In the genomic region with DNA sequence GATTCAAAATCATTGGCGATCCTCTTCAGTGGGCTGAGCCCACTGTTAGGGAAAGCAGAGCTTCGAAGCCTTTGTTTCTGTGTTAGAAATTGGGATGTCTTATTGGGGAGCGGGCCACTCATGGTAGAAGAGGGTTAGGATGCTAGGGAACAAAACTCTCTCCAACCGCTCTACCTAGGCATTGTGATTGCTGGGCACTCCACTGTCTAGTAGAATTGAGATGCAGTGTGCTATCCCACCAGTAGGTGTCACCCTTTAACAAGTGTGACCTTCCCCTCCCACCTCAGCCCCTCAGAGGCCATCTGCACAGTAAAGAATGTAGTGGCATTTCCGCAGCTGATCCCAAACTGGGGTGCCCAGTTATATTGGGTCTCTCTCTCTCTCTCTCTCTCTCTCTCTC, we compare ENCODE assay signal across 8 mouse cellular contexts. TPM values are rescaled to one million over a fixed set of nuclear protein-coding genes. Genes with fewer than 3 reads are reported as not detected.
A peak's percentile ranks its signal among the peaks of the same experiment; 100 is the strongest.
DNase-seq lines count a peak whose midpoint lies in the region; ATAC-seq and TF ChIP-seq lines count a peak whose summit lies in the region.

No protein-coding gene starts in this region.

- no peak for TF ChIP-seq POLR2A in brain, embryonic 14.5 days (IDR thresholded peaks at IDR 0.05; ENCODE audit: borderline replicate concordance, extremely low read depth, insufficient read depth, insufficient read length, poor library complexity, severe bottlenecking)

- H3K9me3 ChIP-seq in heart, embryonic 15.5 days (replicated peaks), result no peaks in the 10 kb centered on the region
- H3K9me3 ChIP-seq in liver, embryonic 12.5 days (replicated peaks), result no peaks in the 10 kb centered on the region
- no peaks in the 10 kb centered on the region for H3K9me3 ChIP-seq in neural tube, embryonic 11.5 days (ENCODE audit: control insufficient read depth, low read length)
- no peaks in the 10 kb centered on the region for H3K9me3 ChIP-seq in stomach, embryonic 16.5 days (replicated peaks; ENCODE audit: control insufficient read depth, low read length)

- H3K27ac ChIP-seq in heart, embryonic 15.5 days, result no peak overlapping the region
- no peak overlapping the region for H3K27ac ChIP-seq in liver, embryonic 12.5 days
- no peak overlapping the region for H3K27ac ChIP-seq in neural tube, embryonic 11.5 days (ENCODE audit: low read depth, low read length)
- H3K27ac ChIP-seq in stomach, embryonic 16.5 days (ENCODE audit: low read length), result no peak overlapping the region

- no peak overlapping the region for H3K4me3 ChIP-seq in heart, embryonic 15.5 days
- no peak overlapping the region for H3K4me3 ChIP-seq in liver, embryonic 12.5 days
- H3K4me3 ChIP-seq in neural tube, embryonic 11.5 days (ENCODE audit: low read depth, low read length), result no peak overlapping the region
- 0 out of 2 replicates have a peak overlapping the region, but pooled peaks have one; percentile 7 for H3K4me3 ChIP-seq in stomach, embryonic 16.5 days (replicated peaks; ENCODE audit: low read length)

- peak; percentile 89 for TF ChIP-seq CTCF in brain, embryonic 14.5 days (IDR thresholded peaks at IDR 0.05; ENCODE audit: borderline replicate concordance, extremely low read depth, insufficient read depth, insufficient read length)

- H3K9ac ChIP-seq in heart, embryonic 15.5 days, result no peak overlapping the region
- no peak overlapping the region for H3K9ac ChIP-seq in liver, embryonic 12.5 days
- H3K9ac ChIP-seq in neural tube, embryonic 11.5 days (ENCODE audit: low read length), result no peak overlapping the region
- no peak overlapping the region for H3K9ac ChIP-seq in stomach, embryonic 16.5 days (ENCODE audit: low read length)

- WGBS in heart, embryonic 15.5 days, result 10% methylated on average over 5 of the region's 5 CpGs
- WGBS in liver, embryonic 12.5 days (ENCODE audit: insufficient replicate concordance), result 14% methylated on average over 5 of the region's 5 CpGs
- WGBS in neural tube, embryonic 11.5 days, result 14% methylated on average over 5 of the region's 5 CpGs
- WGBS in stomach, embryonic 16.5 days, result 13% methylated on average over 5 of the region's 5 CpGs

- H3K36me3 ChIP-seq in heart, embryonic 15.5 days, result no peaks in the 10 kb centered on the region
- no peaks in the 10 kb centered on the region for H3K36me3 ChIP-seq in liver, embryonic 12.5 days
- H3K36me3 ChIP-seq in neural tube, embryonic 11.5 days (ENCODE audit: control insufficient read depth, insufficient read depth, low read length), result no peaks in the 10 kb centered on the region
- H3K36me3 ChIP-seq in stomach, embryonic 16.5 days (ENCODE audit: control insufficient read depth, insufficient read depth, low read length), result no peaks in the 10 kb centered on the region

- no peak overlapping the region for H3K4me2 ChIP-seq in heart, embryonic 15.5 days
- peak overlapping the region; percentile 25; the same call in 1 of the 2 replicates for H3K4me2 ChIP-seq in liver, embryonic 12.5 days
- H3K4me2 ChIP-seq in neural tube, embryonic 11.5 days (ENCODE audit: low read depth), result no peak overlapping the region
- peak overlapping the region; percentile 38 for H3K4me2 ChIP-seq in stomach, embryonic 16.5 days (ENCODE audit: low read depth, low read length)

- peaks cover 3% of the 10 kb centered on the region; the same call in 1 of the 2 replicates for H3K4me1 ChIP-seq in heart, embryonic 15.5 days (replicated peaks)
- no peaks in the 10 kb centered on the region for H3K4me1 ChIP-seq in liver, embryonic 12.5 days
- no peaks in the 10 kb centered on the region for H3K4me1 ChIP-seq in neural tube, embryonic 11.5 days (ENCODE audit: control insufficient read depth, insufficient read depth, low read length)
- 0 out of 2 replicates have a peak, but pooled peaks cover 3% of the 10 kb centered on the region for H3K4me1 ChIP-seq in stomach, embryonic 16.5 days (ENCODE audit: control insufficient read depth, insufficient read depth, low read length)

- ATAC-seq in heart, embryonic 15.5 days (replicated peaks; ENCODE audit: insufficient number of reproducible peaks, insufficient read depth, low FRiP score, low read depth), result peak; percentile 74
- peak; percentile 30; the same call in 1 of the 2 replicates for ATAC-seq in liver, embryonic 12.5 days
- ATAC-seq in neural tube, embryonic 11.5 days (ENCODE audit: insufficient read depth, low FRiP score, low TSS enrichment), result 0 out of 2 replicates have a peak, but pooled peaks have one; percentile 16
- peak; percentile 83 for ATAC-seq in stomach, embryonic 16.5 days (ENCODE audit: insufficient read depth, low FRiP score)

- DNase-seq in CD4-positive helper T cell, adult 2 months (ENCODE audit: low read depth, low spot score), result peak; percentile 80
- peak; percentile 92 for DNase-seq in brain, embryonic 14.5 days (ENCODE audit: low read depth)
- DNase-seq in fibroblast of lung, adult 2 months (ENCODE audit: low read depth), result peak; percentile 51
- peak; percentile 91 for DNase-seq in kidney, postnatal 14 days
- peak; percentile 78 for DNase-seq in neural tube, embryonic 11.5 days (ENCODE audit: low spot score)

- peaks cover 8% of the 10 kb centered on the region; the same call in 1 of the 2 replicates for H3K27me3 ChIP-seq in heart, embryonic 15.5 days
- peaks cover 22% of the 10 kb centered on the region for H3K27me3 ChIP-seq in liver, embryonic 12.5 days (replicated peaks)
- no peaks in the 10 kb centered on the region for H3K27me3 ChIP-seq in neural tube, embryonic 11.5 days (ENCODE audit: control insufficient read depth, insufficient read depth, low read length)
- no peaks in the 10 kb centered on the region for H3K27me3 ChIP-seq in stomach, embryonic 16.5 days (ENCODE audit: control insufficient read depth, insufficient read depth, low read length)

RNA-seq across cellular contexts. Expression of a gene that starts 52.2 kb away (rescaled TPM):
- polyA plus RNA-seq in brain, embryonic 14.5 days (2012; rRNA removed), result 32.8 and 48.3 TPM in 2 replicates
- 0.11 and 0.16 TPM in 2 replicates for polyA plus RNA-seq in heart, embryonic 15.5 days (2015; fragmentation: Nextera tagmentation; extraction: Ambion mirVana)
- 0.08 and 0.12 TPM in 2 replicates for polyA plus RNA-seq in liver, embryonic 12.5 days (2016; fragmentation: Nextera tagmentation; extraction: Ambion mirVana)
- polyA plus RNA-seq in neural tube, embryonic 11.5 days (2014; fragmentation: Nextera tagmentation; extraction: Ambion mirVana), result 2.2 TPM in 2 replicates
- 2.2 and 2.4 TPM in 2 replicates for polyA plus RNA-seq in stomach, embryonic 16.5 days (2015; fragmentation: Nextera tagmentation; extraction: Ambion mirVana)

Comparison
In these comparisons a context has a peak if more than half of its experiments do, and no peak if none do; other contexts are left out.
1. ATAC-seq: peak in every context shown above with its lines; median percentile 83 in stomach, embryonic 16.5 days; 74 in heart, embryonic 15.5 days; 30 in liver, embryonic 12.5 days; 16 in neural tube, embryonic 11.5 days.
2. H3K4me2 ChIP-seq: peak in liver, embryonic 12.5 days (single experiment) and stomach, embryonic 16.5 days (single experiment); none in heart, embryonic 15.5 days (single experiment) and neural tube, embryonic 11.5 days (single experiment).
3. Peak in every context shown above with its lines, with median percentiles within 50 percentile points of each other: DNase-seq.